Mouse (Mus musculus) ovary, adult 18-20 months (tissue): ENCODE data around the gene Apobec1.
A peak's percentile ranks its signal among the peaks of the same experiment; 100 is the strongest.
"Not testable (repeated sequence)": the region's sequence is repeated elsewhere in the genome, so short reads cannot be mapped to it uniquely, and the experiment has no call there.

ENCODE experiments used
- DNase-seq: peaks from one replicate; pipeline ENCODE4 v3.0.0; 2022; ENCODE audit warnings: low spot score, mixed read lengths

The Apobec1 gene

DNA sequence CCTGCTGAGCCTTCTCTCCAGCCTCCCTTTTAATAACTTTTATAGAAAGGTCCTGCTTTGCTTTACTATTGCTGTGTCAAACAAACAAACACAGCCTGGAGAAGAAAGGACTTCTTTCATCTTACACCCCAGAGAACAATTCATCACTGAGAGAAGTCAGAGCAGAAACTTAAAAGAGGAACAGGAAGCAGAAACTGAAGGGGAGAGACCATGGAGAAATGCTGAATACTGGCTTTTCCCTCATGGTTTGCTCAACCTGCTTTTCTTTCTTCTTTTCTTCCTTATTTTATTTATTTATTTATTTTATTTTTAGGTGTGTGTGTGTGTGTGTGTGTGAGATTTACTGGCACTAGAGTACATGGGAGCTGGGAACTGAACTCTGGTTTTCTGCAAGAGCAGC is 2.0 kb upstream of the Apobec1 start:
- DNase-seq, result no peak

DNA sequence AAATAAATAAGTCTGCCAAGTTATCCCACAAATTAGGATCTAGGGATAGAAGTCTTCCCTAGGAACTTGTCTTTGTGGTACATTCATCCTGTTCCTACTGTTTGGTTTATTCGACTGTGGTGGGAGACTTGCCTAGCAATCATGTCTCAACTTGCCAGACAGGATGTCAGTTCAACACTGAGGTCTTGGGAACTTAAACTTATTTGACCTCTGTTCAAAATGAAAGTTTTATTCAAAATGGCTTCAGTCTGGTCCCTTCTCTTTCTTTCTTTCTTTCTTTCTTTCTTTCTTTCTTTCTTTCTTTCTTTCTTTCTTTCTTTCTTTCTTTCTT is 713 bp upstream of the Apobec1 start:
- no peak for DNase-seq

DNA sequence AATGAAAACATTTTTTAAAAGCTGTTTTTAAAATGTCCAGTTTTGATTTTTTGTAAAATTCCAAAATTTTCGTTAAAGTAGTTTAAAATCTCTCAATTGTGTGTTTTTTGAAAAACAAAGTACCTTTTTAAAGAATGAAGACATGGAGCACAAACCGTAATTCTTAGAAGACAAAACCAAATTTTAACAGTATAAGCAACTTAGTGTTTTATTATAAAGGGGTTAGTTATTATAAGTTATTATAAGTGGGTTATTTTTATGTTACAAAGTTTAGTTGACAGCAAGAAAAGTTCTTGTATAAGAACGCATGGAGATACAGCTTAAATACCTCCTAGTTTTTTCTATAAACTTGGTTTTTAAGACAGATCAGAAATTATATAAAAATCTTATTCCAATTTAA is 629 bp downstream of the Apobec1 start:
- DNase-seq, result no peak

DNA sequence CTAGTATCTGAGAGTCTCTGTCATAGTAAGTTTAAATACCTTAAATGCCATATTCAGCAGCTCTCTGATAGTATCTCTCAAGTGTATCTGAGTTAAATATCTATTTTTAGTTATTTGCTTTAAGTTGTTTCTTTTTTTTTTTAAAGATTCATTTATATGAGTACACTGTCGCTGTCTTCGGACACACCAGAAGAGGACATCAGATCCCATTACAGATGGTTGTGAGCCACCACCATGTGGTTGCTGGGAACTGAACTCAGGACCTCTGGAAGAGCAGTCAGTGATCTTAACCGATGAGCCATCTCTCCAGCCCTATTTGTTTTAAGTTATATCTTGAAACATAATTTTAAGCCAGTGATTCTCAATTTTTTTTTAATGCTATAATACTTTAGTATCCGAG is 1.2 kb downstream of the Apobec1 start:
- no peak for DNase-seq

DNA sequence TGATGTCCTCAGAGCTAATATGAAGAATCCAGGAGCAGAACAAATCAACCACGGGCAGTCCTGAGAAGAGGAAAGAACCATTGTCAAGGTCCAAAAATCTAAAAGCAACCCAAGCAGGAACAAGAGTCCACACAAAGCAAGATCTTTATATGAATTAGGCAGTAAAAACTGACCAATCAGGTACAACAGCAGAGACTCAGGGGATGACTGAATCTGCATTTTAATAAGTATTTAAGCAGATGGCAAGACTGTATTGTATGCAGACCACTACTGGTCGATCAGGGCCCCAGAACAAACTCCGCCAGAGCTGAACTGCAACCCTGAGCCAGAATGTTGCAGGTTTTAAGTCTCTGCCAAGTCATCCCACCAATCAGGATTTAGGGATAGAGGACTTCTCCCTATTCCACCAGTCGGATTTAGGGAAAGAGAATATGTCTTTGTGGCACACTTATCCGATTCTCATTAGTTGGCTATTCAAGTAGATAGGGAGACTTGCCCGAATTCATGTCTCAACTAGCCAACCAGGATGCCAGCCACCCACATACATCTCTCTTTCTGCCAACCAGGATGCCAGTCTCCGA is 2.1 kb downstream of the Apobec1 start:
- DNase-seq, result no peak

DNA sequence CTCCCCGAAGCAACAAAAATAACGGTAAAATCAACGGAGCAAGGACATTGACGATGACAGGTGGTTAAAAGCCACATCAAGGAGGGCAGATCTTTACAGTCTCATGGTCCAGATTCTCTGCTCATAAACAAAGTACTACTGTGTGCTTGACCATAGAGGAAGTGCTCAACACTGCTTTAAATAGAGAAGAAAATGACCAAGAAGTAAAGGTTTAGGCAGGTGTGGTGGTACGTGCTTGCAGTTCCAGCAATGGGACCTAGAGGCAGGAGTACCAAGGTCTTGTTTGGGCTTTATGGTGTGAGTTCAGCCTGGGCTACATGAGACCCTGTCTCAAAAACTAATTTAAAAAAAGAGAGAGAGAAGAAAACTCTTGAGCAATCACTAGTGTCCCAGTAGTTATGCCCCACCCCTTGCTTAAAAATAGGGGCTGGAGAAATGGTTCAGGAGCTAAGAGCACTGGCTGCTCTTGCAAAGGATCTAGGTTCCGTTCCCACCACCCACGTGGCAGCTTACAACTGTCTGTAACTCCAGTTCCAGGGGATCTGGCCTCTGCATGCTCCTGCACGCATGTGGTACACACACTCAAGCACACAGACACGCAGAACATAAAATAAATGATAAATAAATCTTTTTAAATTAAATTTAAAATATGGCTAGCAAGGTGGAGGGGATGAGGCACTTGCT is 3.0 kb downstream of the Apobec1 start:
- no peak for DNase-seq

DNA sequence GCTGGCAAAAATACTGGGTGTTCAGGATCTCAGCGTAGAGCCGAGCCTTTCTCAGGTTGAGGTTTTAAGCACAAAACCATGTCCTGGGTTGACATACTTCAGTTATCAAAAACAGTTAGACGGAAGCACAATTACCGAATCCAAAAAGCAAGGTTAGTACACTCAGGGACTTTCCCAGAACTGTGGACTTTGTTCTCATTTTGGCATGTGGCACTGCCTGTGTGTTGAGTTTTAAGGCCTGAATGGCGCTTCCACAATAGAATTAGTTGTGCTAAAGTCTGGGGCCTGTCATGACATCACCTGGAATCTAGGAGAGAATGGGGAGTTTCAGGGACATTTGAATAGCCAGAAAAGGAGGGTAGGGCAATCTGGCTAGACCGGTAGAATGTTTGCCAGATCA is 3.8 kb downstream of the Apobec1 start:
- DNase-seq, result no peak

DNA sequence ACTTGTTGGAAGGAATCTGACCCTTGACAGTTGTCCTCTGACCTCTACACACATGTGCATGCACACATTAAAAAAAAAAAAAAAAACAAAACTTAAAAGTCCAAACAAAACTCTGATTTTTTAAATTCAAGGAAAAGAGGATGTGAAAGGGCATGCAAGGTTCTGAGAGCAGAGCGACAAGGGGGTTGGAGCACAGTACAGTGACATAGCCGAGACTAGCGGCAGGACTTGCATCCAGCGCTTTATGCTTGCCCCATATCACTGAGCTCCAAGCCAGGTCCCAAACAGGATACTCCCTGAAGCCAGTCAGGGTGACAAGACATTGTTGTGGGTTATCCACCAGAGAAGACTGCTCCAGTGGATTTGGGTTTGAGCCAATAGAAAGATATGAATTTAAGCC is 4.2 kb downstream of the Apobec1 start:
- no peak for DNase-seq

DNA sequence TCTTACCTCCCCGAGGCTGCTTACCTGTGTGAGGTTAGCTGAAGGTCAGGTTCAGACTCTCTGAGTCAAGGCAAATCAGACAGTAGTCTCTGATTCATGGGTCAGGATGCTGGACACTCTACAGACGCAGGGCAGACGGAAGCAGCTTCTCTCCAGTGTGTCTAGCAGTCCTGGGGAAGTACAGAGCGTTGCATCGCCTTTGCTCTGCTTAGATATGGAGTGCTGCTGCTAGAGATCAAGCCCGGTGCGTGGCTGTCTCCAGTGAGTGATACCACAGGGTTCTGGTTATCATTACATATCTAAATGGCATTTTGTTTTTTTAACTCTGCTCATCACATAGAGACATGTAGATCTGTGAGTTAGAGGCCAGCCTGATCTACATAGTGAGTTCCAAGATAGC is 5.6 kb downstream of the Apobec1 start:
- DNase-seq, result no peak

DNA sequence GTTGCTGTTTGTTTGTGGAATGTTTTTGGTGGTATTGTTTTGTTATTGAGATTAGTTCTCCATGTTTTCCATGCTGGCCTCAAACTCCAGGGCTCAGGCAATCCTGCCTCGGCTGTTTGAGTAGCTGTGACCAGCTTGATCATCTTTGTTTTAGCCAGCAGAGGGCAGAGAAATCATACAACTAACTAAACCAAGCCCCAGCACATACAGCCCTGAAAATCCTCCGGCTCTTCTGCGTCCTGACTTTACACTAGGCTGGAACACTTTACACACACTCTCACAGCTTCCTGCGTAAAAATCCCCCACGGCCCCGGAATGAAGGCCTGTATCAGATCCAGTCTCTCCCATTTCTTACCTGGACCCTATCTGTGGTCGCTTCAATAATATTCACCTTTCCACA is 6.6 kb downstream of the Apobec1 start:
- DNase-seq, result peak; percentile 16

DNA sequence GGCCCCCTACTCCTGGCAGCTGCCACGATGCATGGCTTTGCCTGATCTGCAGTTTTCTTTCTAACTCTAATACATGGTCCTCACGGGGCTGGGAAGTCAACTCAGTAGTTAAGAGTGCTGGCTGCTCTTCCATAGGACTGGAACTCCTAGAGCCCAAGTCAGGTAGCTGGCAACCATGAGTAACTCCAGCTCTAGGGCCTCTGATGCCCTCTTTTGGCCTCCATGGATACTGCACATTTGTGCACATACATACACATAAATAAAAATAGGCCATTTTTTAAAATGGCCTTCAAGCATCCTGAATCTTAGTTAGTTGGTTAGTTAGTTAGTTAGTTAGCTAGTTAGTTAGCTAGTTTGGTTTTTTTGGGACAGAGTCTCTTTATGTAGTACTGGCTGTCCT is 9.3 kb downstream of the Apobec1 start:
- no peak for DNase-seq

DNA sequence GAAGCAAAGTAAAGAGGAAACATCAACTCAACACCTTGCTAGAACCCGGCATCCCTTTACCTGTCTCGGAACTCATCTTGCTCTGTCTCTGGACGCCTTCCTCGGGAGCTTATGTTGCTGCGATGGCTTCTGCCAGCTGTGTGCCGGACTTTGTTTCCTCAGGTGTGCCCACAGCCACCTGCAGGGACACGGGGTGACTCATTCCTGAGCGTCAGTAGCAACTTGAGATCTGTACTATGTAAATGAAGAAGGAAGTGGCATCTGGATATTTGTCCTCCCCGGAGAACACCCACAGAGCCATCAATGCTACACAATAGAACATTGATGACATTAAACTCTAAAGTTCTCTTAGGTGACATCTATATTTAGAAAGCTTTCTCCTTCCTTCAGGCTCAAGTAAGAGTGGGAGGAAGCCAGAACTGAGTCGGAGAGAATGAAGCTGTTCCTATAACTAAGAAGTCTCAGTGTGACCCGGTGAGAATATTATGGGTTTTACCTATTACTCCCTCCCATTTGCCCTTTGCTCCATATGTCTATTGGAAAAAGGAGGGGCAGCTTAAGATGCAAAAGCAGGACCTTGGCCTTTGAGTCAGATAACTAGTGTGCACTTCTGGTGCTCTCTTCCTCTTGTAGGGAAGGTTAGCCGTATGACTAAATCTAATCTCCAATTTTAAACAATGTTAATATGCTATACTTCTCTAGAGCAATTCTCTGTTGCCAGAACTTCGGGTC is 11.1 kb downstream of the Apobec1 start:
- DNase-seq, result no peak

DNA sequence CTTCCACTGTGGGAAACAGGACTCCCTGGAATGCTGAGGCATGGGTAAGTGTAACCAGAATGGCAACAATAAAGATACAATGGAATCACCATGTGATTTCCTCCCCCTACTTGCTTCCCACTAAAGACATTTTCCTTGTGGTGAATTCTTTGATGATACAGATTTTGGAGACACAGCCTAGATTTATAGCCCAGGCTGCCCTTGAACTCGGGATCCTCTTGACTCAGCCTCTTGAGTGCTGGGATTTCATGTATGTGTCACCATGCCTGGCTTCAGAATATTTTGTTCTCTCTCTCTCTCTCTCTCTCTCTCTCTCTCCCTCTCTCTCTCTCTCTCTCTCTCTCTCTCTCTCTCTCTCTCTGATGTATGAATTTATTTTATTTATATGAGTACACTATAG is 23.2 kb downstream of the Apobec1 start:
- DNase-seq, result no peak

DNA sequence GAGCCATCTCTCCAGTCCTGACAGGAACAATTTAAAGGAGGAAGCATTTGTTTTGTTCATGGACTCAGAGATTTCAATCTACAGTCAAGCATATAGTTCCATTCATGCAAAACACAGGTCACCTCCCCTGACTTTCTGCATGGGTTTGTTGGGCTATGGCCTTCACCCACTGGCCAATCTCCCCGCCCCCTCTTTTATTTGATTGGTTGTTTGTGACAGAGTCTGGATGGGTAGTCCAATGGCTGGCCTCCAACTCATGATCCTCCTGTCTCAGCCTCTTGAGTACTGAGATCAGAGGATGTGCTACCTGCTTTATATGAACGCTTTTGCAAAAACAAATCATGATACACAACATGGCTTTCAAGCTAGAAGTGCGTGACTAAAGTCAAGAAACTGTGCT is 25.2 kb downstream of the Apobec1 start:
- no peak for DNase-seq

DNA sequence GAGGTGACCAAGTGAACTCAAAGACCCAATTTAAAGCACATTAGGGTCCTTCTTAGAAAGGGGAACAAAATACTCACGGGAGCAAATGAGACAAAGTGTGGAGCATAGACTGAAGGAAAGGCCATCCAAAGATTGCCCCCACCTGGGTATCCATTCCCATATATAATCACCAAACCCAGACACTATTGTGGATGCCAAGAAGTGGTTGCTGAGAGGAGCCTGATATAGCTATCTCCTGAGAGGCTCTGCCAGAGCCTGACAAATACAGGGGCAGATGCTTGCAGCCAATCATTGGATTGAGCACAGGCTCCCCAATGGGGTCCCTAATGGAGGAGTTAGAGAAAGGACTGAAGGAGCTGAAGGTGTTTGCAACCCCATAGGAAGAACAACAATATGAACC is 27.2 kb downstream of the Apobec1 start:
- not testable (repeated sequence) for DNase-seq

DNA sequence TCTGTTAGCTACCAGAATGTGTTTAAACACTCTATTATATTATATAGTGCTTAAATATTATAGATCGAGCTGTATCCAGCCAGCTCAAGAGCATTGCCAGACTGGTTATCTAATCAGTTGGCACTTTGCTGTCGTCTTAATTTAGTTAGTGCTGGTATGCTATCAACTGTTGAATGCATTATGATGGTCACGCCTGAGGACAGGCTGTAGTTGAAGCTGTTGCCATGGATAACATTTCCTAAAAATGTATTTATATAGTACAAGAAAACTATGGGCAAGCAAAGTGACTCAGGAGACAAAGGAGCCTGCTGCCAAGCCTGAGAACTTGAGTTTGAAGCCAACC is 30.7 kb downstream of the Apobec1 start:
- no peak for DNase-seq

DNA sequence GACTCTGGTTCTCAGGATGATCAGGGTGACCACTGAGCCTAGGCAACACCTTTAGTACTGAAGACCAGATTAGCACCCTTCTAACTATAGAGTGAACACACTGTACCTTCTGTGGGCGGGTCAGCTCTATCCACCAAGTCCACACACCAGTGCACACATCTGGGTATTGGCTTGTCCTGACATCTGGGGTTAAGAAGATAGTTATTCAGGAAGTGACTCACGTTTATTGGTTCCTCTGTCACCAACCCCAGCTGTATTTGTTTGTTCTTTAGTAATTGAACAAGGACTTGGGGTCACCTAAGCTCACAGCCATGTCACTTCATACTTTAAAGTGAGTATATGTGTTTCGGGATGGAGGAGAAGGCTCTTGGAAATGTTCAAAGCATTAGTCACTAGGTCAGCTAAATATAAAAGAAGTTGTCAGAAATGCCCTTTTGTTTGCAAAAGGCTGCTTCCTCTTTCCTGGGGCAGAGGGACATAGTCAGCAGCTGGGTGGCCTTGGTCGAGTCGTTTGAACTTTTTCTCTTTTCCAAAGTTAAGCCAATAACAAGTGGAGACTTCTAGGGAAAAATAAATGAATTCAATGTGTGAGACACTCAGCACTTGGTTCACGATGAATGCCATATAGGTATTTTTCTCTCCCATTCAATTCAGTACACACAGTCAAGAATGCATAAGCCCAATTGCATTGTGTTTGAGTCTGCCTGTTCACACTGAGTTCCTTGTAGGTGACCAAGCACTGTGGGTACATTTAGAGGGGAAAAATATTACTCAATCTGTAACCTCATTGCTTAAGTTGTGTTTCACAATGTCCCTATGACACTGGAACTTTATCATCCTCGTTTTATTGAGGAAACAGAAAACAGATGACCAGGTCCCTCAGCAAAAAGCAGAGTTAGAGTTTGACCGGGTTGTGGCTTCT is 31.3 kb downstream of the Apobec1 start:
- DNase-seq, result no peak

DNA sequence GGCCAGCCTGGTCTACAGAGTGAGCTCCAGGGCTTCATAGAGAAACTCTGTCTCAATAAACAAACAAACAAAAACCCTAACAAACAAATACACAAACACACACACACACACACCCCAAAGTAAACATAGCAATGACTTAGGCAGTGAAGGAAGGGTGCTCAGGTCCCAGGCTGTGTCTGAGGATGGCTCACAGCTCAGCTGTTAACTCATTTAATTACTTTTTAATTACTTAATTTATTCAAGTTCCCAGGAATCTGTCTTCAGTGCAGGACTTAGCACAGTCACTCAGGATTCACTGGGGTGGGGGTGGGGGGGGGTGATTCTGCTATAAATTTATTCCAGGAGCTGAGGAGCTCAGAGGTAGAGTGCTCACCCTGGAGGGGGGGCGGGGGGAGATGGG is 32.5 kb downstream of the Apobec1 start:
- no peak for DNase-seq

DNA sequence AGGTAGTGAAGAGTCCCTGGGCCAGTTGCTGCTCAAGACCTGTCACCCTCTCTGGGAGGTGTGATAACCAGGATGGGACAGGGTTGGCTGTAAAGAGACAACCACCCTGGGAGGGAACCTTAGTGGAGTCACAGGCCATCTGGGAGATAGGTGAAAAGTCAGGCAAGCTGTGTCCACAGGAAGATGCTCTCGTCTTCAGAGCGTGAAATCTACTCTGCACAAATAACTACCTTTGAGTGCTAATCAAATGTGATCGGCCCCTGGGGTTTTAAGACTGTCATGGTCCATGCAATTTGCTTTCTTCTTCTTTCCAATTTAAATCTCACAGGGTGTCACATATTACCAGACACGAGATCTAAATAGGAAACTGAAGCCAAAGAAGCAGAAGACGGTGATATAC is 33.1 kb downstream of the Apobec1 start:
- no peak for DNase-seq

DNA sequence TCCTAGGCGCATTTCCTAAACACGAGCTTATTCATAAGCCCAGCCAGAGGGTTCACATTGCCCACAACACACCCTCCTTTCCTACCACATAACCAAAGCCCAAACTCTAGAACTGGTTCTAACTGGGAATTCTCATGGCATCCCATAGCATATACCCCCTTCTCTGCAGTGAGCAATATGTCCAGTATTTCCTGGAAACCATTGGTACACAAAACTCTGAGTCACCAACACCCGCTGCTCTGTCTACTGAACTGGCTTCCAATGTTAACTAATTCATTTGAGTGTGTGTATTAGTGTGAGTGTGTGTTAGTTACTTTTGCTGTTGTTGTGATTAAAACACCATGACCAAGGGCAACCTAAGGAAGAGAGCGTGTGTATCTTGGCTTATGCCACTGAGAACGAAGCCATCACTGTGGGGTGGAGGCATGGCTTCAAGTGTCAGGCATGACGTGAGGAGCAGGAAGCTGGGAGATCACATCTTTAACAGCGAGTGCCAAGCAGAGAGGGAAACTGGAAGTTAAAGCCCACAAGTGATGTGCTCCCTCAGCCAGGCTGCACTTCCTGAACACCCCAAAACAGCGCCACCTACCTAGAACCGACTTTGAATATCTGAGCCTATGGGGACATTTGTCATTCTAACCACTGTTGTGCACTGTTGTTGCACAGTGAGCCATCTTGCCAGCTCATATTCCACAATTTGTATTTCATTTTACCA is 37.0 kb downstream of the Apobec1 start:
- no peak for DNase-seq

DNA sequence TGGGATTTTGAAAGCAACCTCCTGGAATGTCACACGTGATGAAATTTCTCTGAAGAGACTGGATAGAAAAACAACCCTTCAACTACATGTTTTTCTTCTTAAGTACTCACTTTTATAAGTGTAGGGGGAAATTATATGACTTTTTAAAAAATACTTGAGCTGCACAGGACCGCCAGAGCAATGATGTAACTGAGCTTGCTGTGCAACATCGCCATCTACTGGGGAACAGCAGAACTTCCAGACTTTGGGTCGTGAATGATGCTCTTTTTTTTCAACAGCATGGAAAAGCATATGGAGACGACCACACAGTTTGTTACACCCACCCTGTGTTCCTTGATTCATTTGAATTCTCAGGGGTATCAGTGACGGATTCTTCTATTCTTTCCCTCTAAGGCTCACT is 39.8 kb downstream of the Apobec1 start:
- DNase-seq, result no peak

DNA sequence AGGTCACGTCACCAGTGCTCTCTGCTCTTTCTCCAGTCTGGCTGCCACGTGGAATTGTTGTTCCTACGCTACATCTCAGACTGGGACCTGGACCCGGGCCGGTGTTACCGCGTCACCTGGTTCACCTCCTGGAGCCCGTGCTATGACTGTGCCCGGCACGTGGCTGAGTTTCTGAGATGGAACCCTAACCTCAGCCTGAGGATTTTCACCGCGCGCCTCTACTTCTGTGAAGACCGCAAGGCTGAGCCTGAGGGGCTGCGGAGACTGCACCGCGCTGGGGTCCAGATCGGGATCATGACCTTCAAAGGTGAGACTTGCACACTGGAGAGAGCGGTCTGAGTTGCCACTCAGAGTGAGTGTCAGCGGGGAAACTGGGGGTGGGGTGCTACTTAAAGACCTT is 41.2 kb downstream of the Apobec1 start:
- no peak for DNase-seq
